Mouse (Mus musculus) ES-E14 (cell line): Measurements from ENCODE around the gene Hc.

ENCODE experiments used
- CHD2 ChIP-seq: IDR thresholded peaks from 2 replicates; pipeline ENCODE4 v1.6.1; 2014; ENCODE audit warnings: mild to moderate bottlenecking, low read depth, low read length, inconsistent platforms
- HCFC1 ChIP-seq: IDR thresholded peaks from 2 replicates; pipeline ENCODE4 v1.6.1; 2012; ENCODE audit warnings: low read length, inconsistent platforms, borderline replicate concordance; ENCODE audit not compliant: insufficient read depth
- ZC3H11A ChIP-seq: IDR thresholded peaks from 2 replicates; pipeline ENCODE4 v1.6.1; 2012; ENCODE audit warnings: low read depth, mild to moderate bottlenecking, inconsistent platforms, low read length, borderline replicate concordance
- ZNF384 ChIP-seq: IDR thresholded peaks from 2 replicates; pipeline ENCODE4 v1.6.1; 2012; ENCODE audit warnings: low read depth, low read length, inconsistent platforms

GRCm38 (mm10) chr2:34979459-34980011 lies 81.7 kb downstream of the Hc start:
- TF ChIP-seq HCFC1 (no peak), ZC3H11A (no peak), ZNF384 (no peak), CHD2 (no peak)
